Mouse (Mus musculus) limb, embryonic 12.5 days (tissue): ENCODE measurements around the gene Glt6d1. TPM values are rescaled to one million over a fixed set of nuclear protein-coding genes. Genes with fewer than 3 reads are reported as not detected.
A peak's percentile ranks its signal among the peaks of the same experiment; 100 is the strongest.

Source experiments
- ATAC-seq: fragments of 200-750 bp; cut with Nextera tagmentation; 2 replicates; pipeline ENCODE4 v1.8.0; 2017; ENCODE audit warnings: low read depth, moderate TSS enrichment; ENCODE audit not compliant: insufficient number of reproducible peaks, insufficient read depth, low FRiP score, low TSS enrichment
- H3K27ac ChIP-seq: fragments of 300-500 bp; sonication (generic); 2 replicates; pipeline ENCODE4 v1.5.1; 2016; ENCODE audit warnings: mild to moderate bottlenecking, moderate library complexity
- H3K27me3 ChIP-seq: fragments of 300-500 bp; sonication (generic); 2 replicates; pipeline ENCODE4 v1.6.1; 2016; ENCODE audit warnings: mild to moderate bottlenecking, moderate library complexity
- H3K36me3 ChIP-seq: fragments of 300-500 bp; sonication (generic); 2 replicates; pipeline ENCODE4 v1.6.1; 2016; ENCODE audit warnings: mild to moderate bottlenecking, moderate library complexity
- H3K4me1 ChIP-seq: fragments of 300-500 bp; sonication (generic); replicated peaks from 2 replicates; pipeline ENCODE4 v1.6.1; 2016
- H3K4me2 ChIP-seq: fragments of 300-500 bp; sonication (generic); 2 replicates; pipeline ENCODE4 v1.6.1; 2016; ENCODE audit warnings: mild to moderate bottlenecking, moderate library complexity
- H3K4me3 ChIP-seq: fragments of 300-500 bp; sonication (generic); replicated peaks from 2 replicates; pipeline ENCODE4 v1.5.1; 2016; ENCODE audit warnings: mild to moderate bottlenecking
- H3K9ac ChIP-seq: fragments of 300-500 bp; sonication (generic); replicated peaks from 2 replicates; pipeline ENCODE4 v1.6.1; 2016; ENCODE audit warnings: mild to moderate bottlenecking, moderate library complexity
- H3K9me3 ChIP-seq: fragments of 300-500 bp; sonication (generic); 2 replicates; pipeline ENCODE4 v1.6.1; 2016; ENCODE audit warnings: mild to moderate bottlenecking, moderate library complexity
- WGBS: fragments of 180-500 bp; shearing (Covaris S2); methylation state at CpG from one replicate; pipeline ENCODE4 v1.1.7; 2016; 5-methylcytosine and 5-hydroxymethylcytosine counted together
- polyA plus RNA-seq: library from polyadenylated mRNA; unstranded; fragments of >200 nt; fragmentation: Nextera tagmentation; extraction: Ambion mirVana; gene quantifications from 2 replicates; pipeline ENCODE4 v1.2.1, GENCODE M21; 2016

Gene Glt6d1
- polyA plus RNA-seq, 1 experiment from 2014 or later = not detected

DNA sequence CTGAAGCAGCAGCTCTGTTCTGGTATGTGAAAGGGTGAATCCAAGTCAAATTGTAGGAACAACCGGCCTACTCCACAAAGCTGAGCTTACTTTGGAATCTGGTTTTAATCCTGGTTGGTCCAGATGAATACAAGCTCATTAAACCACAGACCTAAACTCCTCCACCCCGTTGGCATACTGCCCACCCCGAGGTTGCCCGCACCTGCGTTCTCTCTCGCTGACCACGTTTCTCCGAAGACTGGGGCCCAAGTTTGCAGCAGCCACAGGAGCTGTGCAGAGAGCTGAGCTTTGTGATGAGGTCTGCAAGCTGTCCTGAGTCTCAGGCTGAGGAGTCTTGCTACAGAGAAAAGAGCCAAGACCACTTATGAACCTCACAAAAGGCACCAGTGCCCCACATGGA, 30.9 kb upstream of the Glt6d1 start:
- Histone ChIP-seq H3K36me3 (no peaks in the 10 kb centered on the region), H3K9me3 (no peaks in the 10 kb centered on the region), H3K9ac (no peak overlapping the region), H3K4me1 (0 out of 2 replicates have a peak, but pooled peaks cover 13% of the 10 kb centered on the region), H3K27ac (no peak overlapping the region), H3K4me3 (no peak overlapping the region), H3K4me2 (no peak overlapping the region), H3K27me3 (no peaks in the 10 kb centered on the region)
- WGBS = 69% methylated on average over 8 of the region's 8 CpGs
- ATAC-seq = no peak

DNA sequence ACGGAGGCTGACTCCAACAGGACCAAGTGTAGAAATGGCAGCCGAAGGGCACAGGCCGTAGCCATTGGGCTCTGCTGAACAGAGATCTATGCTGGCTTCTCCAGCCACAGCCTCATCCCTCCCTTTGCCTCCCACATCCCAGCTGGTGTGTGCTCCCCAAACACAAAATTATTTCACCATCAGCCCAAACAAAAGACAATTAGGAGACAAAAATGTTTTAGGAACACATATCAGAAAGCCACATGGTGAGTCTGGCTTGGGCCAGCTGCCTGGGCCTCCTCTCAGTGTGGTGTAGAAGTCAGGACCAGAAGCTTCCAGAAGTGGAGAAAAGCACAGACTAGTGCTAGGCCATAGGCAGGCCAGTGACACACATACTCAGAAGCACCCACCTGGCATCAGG, 28.4 kb upstream of the Glt6d1 start:
- H3K9ac ChIP-seq = peak overlapping the region; percentile 8; the same call in 1 of the 2 replicates
- H3K27ac ChIP-seq = no peak overlapping the region
- no peak overlapping the region for H3K4me3 ChIP-seq
- H3K9me3 ChIP-seq = no peaks in the 10 kb centered on the region
- H3K4me2 ChIP-seq = no peak overlapping the region
- H3K36me3 ChIP-seq = no peaks in the 10 kb centered on the region
- 86% methylated on average over 3 of the region's 3 CpGs for WGBS
- no peak for ATAC-seq
- no peaks in the 10 kb centered on the region for H3K27me3 ChIP-seq
- 0 out of 2 replicates have a peak, but pooled peaks cover 13% of the 10 kb centered on the region for H3K4me1 ChIP-seq

DNA sequence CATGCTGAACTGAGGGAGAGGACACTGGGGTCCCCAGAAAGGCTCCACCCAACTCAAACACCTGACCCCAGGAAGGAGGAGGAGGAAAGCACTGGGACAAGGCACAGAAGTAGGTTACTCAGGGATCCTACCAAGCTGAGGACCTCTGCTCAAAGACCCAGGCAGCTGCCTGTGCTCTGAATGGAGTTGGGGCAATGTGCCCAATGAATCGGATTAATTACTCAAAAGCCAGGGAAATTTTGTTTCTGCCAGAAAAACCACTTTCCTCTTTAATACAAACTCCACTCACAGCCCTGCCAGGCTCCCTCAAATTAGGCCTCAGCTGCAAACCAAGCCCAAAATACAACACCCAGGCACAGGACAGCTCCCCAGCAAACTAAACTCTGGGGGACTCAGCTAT, 27.1 kb upstream of the Glt6d1 start:
- 0 out of 2 replicates have a peak, but pooled peaks cover 13% of the 10 kb centered on the region for H3K4me1 ChIP-seq
- H3K9ac ChIP-seq = no peak overlapping the region
- H3K27ac ChIP-seq = no peak overlapping the region
- no peaks in the 10 kb centered on the region for H3K9me3 ChIP-seq
- ATAC-seq = no peak
- H3K4me2 ChIP-seq = no peak overlapping the region
- no peaks in the 10 kb centered on the region for H3K27me3 ChIP-seq
- H3K4me3 ChIP-seq = no peak overlapping the region
- no peaks in the 10 kb centered on the region for H3K36me3 ChIP-seq
- WGBS = 70% methylated on average over 1 of the region's 1 CpGs

DNA sequence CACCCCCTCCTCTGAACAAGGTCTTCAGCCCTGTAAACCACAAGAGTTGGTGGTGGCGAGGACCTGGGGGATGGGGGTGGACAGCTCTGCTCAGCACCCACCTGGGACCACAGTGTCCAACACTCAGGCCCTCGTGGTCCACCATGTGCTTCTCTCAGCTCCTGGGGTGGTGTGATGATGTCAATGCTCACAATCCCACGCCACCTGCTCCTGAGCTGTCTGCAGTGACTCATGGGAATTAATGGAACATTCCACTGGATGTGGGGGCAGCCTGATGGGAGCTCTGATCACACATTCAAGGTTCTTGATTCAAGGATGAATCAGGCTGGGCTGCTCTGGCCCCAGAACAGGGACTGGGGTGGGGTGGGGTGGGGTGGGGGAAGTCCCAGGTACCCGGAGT, 26.5 kb upstream of the Glt6d1 start:
- no peak overlapping the region for H3K9ac ChIP-seq
- no peak for ATAC-seq
- H3K4me1 ChIP-seq = 0 out of 2 replicates have a peak, but pooled peaks cover 12% of the 10 kb centered on the region
- no peak overlapping the region for H3K4me2 ChIP-seq
- 68% methylated on average over 4 of the region's 4 CpGs for WGBS
- no peak overlapping the region for H3K4me3 ChIP-seq
- H3K27ac ChIP-seq = no peak overlapping the region
- no peaks in the 10 kb centered on the region for H3K9me3 ChIP-seq
- no peaks in the 10 kb centered on the region for H3K36me3 ChIP-seq
- H3K27me3 ChIP-seq = no peaks in the 10 kb centered on the region

DNA sequence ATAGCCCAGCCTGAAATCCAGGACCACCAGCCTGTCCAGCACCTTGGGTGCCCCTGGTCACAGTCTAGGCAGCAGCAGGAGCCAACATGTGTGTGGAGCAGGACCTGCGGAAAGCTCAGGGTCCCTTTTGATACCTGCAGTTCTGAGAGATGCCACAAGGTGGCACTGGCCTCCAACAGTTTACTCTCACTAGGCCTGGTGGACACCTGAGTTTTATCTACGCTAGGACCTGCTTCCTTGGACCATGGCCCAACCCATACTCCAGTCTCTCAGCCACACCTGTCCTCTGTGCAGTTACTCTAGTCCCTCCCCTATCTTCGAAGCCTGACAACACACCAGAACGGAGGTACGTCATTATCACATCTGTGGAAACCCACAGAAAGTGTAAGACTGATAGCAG, 20.6 kb upstream of the Glt6d1 start:
- peak; percentile 86 for ATAC-seq
- Histone ChIP-seq H3K36me3 (no peaks in the 10 kb centered on the region), H3K27ac (no peak overlapping the region), H3K4me2 (no peak overlapping the region), H3K9ac (no peak overlapping the region), H3K4me1 (no peaks in the 10 kb centered on the region), H3K9me3 (no peaks in the 10 kb centered on the region), H3K27me3 (0 out of 2 replicates have a peak, but pooled peaks cover 4% of the 10 kb centered on the region), H3K4me3 (no peak overlapping the region)
- WGBS = 45% methylated on average over 5 of the region's 5 CpGs

DNA sequence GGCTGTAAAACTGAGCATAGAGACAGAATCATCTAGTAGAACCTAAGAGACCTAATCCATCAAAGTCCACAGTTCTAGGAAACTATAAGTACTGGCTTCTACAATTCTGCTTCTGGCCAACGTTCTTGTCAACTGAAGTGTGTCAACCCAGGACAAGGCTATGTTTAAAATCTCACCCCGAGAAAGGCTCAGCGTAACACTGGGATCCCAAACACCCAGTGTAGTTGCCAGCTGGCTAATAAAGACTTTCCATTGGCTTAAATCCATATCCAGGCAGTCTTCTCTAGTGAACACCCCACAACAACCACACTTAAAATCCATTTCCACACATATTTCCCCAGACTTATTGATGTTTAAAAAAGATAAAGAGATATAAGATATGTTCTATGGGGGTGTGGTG, 15.1 kb upstream of the Glt6d1 start:
- H3K4me3 ChIP-seq = no peak overlapping the region
- no peaks in the 10 kb centered on the region for H3K4me1 ChIP-seq
- H3K27me3 ChIP-seq = 0 out of 2 replicates have a peak, but pooled peaks cover 4% of the 10 kb centered on the region
- H3K36me3 ChIP-seq = no peaks in the 10 kb centered on the region
- ATAC-seq = no peak
- H3K27ac ChIP-seq = no peak overlapping the region
- H3K9me3 ChIP-seq = no peaks in the 10 kb centered on the region
- H3K4me2 ChIP-seq = no peak overlapping the region
- no peak overlapping the region for H3K9ac ChIP-seq
- 84% methylated on average over 3 of the region's 3 CpGs for WGBS

DNA sequence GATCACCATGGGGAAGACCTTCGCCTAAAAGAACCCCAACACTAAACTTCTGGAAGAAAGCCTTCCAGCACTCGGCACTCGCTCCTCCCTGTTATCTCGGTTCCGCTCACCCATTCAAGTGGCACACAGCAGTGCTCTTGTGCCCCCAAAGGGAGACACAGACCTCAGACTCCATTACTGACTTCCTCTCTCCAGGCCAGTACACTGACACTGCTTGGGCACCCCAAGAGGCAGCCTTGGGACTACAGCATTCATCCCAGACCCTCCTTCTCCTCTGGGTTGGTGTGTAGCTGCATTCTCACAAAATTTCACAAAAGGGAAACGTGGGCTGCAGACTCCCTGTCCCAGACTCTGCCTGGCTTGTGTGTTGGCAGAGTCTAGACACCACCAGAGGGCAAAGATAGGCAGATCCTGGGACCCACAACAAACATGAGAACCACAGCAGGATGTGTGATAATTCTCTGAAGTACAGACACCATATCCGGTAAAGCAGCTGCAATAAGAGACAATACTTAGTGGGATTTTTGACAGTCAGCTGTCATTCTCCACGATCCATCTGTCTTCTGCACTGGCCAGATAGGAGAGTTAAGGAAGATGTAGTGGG, 12.8 kb upstream of the Glt6d1 start:
- H3K4me1 ChIP-seq = no peaks in the 10 kb centered on the region
- H3K36me3 ChIP-seq = no peaks in the 10 kb centered on the region
- no peaks in the 10 kb centered on the region for H3K9me3 ChIP-seq
- no peak for ATAC-seq
- 77% methylated on average over 8 of the region's 8 CpGs for WGBS
- no peak overlapping the region for H3K9ac ChIP-seq
- H3K4me3 ChIP-seq = no peak overlapping the region
- H3K4me2 ChIP-seq = no peak overlapping the region
- H3K27ac ChIP-seq = no peak overlapping the region
- 0 out of 2 replicates have a peak, but pooled peaks cover 3% of the 10 kb centered on the region for H3K27me3 ChIP-seq

DNA sequence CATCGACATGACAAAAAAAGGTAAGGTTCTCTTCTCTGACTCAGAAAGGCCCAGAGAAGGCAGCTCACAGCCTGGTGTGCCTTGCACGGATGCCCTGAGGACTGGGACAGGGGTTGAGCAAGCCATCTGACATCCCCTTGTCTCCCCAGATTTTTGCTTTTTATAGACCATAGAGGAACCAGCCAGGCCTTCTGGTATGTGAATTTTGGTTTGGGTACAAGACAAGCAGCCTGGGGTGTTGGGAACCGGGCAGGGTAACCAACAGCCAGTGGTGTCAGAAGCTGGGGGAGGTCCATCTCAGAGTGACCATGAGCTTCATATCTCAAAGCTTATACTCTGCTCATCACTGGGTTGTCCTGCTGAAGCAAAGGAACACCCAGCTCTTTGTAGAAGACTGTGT, 9.1 kb upstream of the Glt6d1 start:
- no peaks in the 10 kb centered on the region for H3K9me3 ChIP-seq
- no peak overlapping the region for H3K4me2 ChIP-seq
- H3K9ac ChIP-seq = no peak overlapping the region
- no peaks in the 10 kb centered on the region for H3K4me1 ChIP-seq
- 88% methylated on average over 3 of the region's 3 CpGs for WGBS
- H3K4me3 ChIP-seq = no peak overlapping the region
- no peak overlapping the region for H3K27ac ChIP-seq
- no peak for ATAC-seq
- no peaks in the 10 kb centered on the region for H3K27me3 ChIP-seq
- no peaks in the 10 kb centered on the region for H3K36me3 ChIP-seq

DNA sequence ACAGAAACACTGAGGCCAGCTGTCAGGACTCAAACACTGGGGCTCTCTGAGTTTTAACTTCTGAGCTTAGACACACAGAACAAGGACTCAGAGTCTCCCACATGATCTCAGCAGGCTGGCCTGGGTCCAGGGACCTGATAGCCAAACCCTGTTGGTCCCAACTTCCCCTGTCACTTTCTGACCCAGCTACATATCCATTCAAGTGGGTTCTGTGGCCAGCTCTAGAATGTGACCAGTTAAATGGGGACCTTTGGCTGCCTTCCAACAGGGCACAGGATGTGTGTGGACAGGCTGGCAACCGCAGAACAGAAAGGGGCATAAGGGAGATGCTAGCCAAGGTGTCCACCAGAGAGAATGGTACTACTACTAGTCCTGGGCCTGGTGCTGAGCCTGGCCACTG, 7.2 kb upstream of the Glt6d1 start, which contains the start of gene Lcn9:
TSS of gene Lcn9 (plus strand) at position 348 of the 400 bp plus-strand sequence.
- H3K4me1 ChIP-seq = no peaks in the 10 kb centered on the region
- no peak within 1 kb of the TSS for H3K4me2 ChIP-seq
- 91% methylated on average over 1 of the region's 1 CpGs for whole genome bisulfite sequencing
- no peak within 1 kb of the TSS for H3K4me3 ChIP-seq
- no peak within 1 kb of the TSS for H3K9ac ChIP-seq
- ATAC-seq = no peak
- H3K27me3 ChIP-seq = no peaks in the 10 kb centered on the region; the same call in 1 of the 2 replicates
- no peak within 1 kb of the TSS for H3K27ac ChIP-seq
- no peaks in the 10 kb centered on the region for H3K9me3 ChIP-seq
- no peaks in the 10 kb centered on the region for H3K36me3 ChIP-seq

DNA sequence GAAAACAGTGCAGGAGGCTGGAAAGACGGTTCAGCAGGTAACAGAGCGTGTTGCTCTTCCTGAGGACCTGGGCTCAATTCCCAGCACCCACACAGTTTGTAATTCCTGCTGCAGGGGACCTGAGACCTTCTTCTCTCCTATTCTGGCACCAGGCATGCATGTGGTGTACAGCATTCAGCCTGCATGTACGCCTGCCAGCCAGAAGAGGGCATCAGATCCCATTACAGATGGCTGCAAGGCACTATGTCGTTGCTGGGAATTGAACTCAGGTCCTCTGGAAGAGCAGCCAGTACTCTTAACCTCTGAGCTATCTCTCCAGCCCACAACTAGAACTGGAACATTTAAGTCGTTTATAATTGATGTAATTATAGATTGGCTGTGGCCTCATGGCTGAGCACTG, 2.3 kb downstream of the Glt6d1 start:
- no peaks in the 10 kb centered on the region for H3K27me3 ChIP-seq
- H3K4me3 ChIP-seq = no peak overlapping the region
- no peaks in the 10 kb centered on the region for H3K9me3 ChIP-seq
- no peak overlapping the region for H3K27ac ChIP-seq
- H3K9ac ChIP-seq = no peak overlapping the region
- no peaks in the 10 kb centered on the region for H3K36me3 ChIP-seq
- no peaks in the 10 kb centered on the region for H3K4me1 ChIP-seq
- no peak overlapping the region for H3K4me2 ChIP-seq
- 81% methylated on average over 5 of the region's 5 CpGs for WGBS
- ATAC-seq = no peak

DNA sequence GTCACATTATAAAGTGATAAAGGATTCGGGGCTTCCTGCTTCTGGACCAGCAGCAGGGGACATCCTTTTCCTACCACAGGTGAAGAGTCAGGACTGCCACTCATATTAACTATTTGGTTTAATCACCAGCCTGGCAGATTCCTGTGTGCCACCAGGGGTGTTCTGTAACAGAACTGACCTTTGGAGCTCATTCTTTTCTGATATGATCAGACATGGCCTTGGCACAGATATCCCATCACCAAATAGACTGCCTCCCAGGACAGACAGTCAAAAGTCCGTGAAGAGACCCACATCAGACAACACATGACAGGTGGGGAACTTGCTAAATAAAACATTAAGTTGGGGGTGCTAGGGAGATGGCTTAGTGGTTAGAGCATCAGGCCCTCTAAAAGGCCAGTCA, 3.9 kb downstream of the Glt6d1 start:
- no peak overlapping the region for H3K4me3 ChIP-seq
- H3K4me1 ChIP-seq = no peaks in the 10 kb centered on the region
- H3K27ac ChIP-seq = no peak overlapping the region
- no peak overlapping the region for H3K9ac ChIP-seq
- 67% methylated on average over 2 of the region's 2 CpGs for WGBS
- ATAC-seq = no peak
- no peaks in the 10 kb centered on the region for H3K27me3 ChIP-seq
- H3K4me2 ChIP-seq = no peak overlapping the region
- no peaks in the 10 kb centered on the region for H3K36me3 ChIP-seq
- H3K9me3 ChIP-seq = no peaks in the 10 kb centered on the region

DNA sequence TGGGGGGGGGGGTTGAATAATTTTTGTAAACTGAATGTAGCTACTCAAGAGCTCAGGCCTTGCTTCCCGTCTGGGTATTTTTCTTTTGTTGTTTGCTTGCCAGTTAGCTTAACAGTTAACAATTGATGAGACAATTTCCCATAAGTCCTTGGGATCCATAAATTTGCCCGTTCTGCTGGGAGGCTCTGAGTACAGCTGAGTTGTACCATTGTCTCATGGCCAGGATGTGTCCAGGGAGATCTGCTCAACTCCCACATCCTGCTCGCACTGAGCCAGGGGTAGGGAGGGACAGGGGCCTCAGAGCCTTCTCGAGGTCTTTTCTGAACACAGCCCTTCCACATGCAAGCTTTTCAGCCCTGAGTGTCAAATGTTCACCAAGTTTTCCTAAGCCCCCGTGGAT, 17.6 kb downstream of the Glt6d1 start:
- Histone ChIP-seq H3K36me3 (no peaks in the 10 kb centered on the region), H3K9ac (no peak overlapping the region), H3K4me3 (no peak overlapping the region), H3K4me2 (no peak overlapping the region), H3K9me3 (no peaks in the 10 kb centered on the region), H3K27ac (no peak overlapping the region), H3K27me3 (no peaks in the 10 kb centered on the region), H3K4me1 (no peaks in the 10 kb centered on the region)
- WGBS = 73% methylated on average over 5 of the region's 5 CpGs
- no peak for ATAC-seq
